Mouse (Mus musculus) embryo, embryonic 11 days (tissue): Measurements from ENCODE around the gene Prkn.
"Not testable (repeated sequence)": the region's sequence is repeated elsewhere in the genome, so short reads cannot be mapped to it uniquely, and the experiment has no call there.

Experiments used
- DNase-seq: peaks from one replicate; pipeline ENCODE4 v3.0.0-alpha.2; 2015

The Prkn gene

DNA sequence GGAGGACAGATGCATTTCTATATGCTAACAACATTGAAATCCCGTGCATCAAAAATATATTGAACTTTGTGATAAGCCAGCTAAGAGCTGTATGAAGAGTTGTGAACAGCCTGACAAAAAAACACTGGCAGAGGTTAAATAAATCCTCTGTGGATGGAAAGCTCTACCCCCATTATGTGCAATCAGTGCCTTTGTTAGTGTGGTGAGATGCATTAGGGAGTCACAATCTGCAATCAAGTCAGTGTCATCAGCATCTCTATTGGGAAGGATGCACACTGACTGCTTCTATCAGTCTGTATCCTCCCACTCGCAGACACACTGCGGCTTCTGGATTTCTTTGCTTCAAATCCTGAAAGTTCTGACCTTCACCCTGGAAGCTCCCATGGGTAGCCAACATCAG is 315.9 kb downstream of the Prkn start:
- DNase-seq, result no peak

DNA sequence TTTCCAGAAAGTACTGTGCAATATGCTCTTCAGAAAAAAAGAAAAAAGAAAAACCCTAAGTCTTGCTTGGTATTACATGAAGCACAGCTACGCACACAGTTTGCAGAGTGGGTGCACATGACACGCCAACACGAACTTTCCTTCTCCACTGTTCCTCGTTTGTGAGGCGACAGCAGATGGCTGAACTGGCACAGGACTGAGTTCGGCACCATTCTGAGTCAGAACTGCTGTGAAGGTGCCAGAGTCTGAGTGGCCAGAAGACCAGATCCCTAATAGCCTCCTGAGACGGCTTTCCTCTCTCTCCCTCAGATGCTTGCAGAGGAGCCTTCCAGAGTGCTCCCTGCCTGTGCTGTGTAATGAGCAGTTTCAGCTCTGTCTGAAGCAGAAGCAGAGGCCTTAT is 317.4 kb downstream of the Prkn start:
- DNase-seq, result no peak

DNA sequence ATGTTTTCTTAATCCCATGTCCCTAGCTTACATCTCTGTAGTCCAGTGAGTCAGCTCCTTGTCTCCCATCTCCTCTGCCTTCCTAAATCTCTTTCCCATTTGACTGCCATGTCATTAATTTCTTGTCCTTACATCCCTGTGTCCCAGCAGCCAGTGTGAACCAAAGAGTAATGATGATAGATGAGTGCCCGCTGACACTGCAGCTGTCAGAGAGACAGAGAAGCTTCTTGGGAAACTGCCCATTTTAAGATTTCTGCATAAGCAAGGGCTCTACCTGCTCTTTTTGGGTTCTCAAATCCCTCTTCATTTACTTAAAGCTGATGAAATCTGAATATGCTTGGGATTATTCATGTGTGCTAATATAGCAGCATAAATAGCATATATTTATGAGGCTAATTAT is 321.3 kb downstream of the Prkn start:
- no peak for DNase-seq

DNA sequence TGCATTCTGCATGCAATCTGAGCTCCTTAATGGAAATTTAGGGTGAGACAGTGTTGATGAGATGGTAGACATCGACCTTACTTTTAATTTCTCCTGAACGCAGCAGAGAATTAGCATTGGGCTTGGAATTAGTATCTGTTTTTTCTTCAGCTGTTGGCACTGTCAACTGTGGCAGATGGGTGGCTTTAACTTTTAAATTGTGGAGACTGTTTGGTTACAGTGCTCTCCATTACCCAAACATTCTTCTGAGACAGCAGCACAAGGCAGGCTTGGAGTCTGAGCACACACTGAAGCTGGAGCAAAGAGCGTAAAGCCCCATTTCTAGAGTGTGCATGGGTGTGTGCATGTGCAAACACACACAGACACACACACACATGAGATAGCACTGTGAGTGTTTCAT is 322.6 kb downstream of the Prkn start:
- no peak for DNase-seq

DNA sequence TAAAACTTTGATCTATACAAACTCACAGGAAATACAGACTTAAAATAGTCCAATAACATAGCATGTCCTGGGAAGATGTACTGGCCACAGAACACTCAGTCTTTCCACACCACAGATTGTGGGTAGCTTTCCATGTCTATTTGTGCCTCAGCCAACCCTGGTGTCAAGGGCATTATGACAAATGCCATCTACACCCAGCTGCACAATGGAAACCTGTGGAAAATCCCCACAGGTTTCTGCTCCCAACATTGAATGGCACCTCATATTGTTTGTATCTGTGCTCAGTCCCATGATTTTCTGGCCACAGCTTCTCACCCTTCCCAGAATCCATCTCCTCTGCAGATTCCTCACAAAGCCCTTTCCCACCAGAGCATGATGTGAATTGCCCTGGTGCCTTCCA is 347.2 kb downstream of the Prkn start:
- no peak for DNase-seq

DNA sequence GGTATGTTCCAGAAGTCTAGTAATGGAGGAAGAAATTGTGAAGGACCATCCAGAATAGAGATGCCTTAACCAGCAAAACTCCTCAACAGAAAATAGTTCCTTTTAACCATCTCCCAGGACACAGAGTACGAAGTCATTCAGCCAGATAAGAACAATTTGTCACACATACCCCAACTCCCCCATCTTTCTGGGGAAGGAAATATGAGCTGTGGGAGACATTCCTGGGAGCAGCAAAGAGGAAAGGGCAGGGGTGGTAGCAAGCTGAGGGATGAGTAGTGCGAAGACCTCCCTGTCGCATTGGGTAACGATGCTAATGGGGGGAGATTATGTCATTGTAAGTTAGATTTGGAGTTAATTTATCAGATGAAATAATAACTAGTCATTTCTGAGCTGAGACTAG is 348.3 kb downstream of the Prkn start:
- no peak for DNase-seq

DNA sequence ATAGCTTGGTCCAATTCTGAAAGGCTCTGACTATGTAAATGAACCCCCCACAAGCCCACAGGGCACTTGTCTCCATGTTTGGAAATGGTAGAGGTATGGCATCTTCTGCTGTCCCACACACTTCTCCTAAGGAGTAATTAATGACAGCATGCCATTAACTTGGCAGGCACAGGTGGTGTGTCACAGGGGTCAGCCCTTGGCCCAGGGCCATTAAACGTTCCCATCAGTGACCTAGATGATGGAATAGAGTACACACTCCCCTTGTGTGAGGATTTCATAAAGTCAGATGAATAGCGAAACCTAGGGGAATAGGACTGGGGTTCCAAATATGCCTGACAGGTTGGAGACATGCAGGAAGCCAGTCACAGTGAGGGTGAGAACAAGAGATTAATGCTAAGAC is 350.1 kb downstream of the Prkn start:
- no peak for DNase-seq

DNA sequence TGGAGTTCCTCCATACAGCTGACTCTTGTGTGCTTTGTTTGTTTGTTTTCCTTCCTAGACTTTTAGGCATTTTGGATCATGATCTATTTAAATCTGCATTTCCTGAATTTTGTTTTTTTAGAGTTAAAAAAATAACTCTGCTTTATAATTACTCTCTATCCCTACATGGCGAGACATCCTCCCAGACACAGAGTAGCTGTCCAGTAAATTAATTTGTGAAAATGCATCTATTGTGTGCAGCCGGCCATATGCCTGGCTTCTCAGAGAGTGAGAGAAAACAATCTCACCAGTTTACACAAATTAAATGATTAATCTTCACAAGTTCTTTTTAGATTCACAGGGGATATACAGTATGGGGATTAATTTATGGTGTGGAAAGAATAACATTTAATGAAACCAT is 357.9 kb downstream of the Prkn start:
- no peak for DNase-seq

DNA sequence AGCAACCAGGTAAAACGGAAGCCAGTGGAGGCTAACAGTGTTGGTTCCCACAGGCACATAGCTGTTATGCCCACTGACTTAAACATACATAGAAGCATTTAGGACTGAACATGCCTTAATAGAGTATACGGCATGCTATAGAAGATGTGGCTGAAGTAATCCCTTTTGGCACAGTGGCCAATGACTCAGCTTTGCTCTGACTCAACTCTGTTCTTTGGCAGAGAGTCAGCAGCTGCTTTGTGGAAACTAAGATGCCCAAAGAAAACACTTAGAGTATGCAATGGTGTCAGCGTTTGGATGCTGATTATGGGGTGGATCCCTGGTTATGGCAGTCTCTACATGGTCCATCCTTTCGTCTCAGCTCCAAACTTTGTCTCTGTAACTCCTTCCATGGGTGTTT is 368.9 kb downstream of the Prkn start:
- not testable (repeated sequence) for DNase-seq

DNA sequence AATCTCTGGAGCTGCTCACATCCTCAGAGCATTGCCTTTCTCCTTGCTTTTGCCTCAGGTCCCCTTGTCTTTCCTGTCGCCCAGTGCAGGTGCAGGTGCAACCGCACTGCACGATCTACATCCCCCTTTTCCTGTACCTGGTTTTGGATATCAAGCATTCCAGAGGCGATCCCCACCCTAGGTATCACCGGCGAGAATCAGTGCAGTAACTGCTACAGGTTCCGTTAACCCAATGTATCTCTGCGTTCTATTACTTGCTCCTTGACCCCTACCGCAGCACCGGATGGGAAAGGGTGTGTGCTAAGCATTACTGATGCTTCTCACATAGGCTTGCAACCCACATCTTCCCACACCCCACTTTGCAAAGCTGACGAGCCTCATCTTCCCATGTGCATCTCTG is 370.8 kb downstream of the Prkn start:
- DNase-seq, result no peak

DNA sequence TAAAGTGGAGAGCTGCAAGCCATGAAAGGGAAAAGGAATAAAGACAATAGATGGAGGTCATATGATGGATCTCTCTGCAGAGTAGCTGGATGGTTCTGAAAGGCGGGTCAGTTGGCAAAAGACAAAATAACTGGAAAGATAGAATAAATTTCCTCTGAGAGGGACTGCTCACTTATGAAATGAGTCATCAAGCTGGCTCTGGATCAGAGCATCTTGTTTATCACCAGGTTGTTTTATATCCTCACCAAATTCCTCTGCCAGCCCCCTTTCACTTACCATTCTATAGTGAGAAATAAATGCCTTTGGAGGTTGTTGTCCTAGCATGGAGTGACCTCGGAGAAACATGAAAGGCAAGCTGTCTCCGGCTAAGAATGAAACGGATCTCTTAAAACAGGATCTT is 371.4 kb downstream of the Prkn start:
- DNase-seq, result no peak

DNA sequence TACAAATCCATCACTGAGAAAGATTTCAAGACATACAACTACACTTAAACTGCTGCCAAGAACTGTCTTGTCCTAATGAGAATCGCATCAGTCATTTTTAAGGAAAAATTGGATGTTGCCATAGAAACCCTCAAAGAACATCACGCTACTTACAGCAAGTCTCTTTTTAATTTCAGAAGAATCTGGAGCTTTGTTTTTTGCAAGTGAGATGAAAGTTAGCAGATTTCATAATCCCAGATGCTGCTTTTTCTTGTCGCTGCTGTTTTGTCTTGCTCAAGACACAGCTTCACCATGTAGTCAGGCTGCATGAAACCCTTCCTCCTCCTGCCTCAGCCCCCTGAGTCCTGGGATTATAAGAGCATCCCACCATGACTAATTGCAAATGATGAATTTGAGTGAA is 373.5 kb downstream of the Prkn start:
- no peak for DNase-seq

DNA sequence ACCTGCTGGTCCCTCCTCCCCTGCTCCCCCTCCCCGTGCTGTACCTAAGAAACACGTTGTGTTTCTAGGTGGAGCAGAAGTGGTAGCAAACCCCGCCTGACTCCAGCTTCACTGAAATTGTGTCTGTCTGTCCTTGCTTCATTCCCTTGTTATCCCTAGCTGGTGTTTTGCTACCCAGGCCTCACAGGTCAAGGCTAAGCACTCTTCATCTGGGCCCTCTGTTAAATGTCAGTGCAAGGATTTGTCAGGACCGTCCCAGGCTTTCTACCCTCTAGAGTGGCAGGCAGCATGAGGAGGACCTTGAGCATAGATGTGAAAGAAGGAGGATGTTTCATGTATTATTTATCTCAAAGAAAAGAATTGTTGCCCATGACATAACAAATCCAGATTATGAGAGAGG is 388.8 kb downstream of the Prkn start:
- DNase-seq, result no peak

DNA sequence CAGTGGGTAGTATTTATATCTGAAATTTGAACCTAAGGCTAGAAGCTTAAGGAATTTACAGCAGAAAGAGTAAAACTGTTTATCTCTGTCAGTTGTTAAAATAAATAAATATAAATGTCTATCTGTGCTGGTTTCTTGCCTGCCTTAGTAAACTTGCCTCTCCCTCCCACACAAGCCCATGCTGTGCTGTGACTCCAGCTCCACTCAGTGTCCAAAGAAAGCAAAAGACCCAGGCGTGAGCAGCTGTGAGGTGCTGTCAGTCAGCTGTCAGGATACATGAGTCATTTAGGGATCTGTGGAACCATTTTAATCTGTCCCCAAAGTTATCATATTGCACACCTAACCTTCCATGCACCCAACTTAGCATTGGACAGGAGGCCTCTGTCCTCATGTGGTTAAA is 389.2 kb downstream of the Prkn start:
- no peak for DNase-seq

DNA sequence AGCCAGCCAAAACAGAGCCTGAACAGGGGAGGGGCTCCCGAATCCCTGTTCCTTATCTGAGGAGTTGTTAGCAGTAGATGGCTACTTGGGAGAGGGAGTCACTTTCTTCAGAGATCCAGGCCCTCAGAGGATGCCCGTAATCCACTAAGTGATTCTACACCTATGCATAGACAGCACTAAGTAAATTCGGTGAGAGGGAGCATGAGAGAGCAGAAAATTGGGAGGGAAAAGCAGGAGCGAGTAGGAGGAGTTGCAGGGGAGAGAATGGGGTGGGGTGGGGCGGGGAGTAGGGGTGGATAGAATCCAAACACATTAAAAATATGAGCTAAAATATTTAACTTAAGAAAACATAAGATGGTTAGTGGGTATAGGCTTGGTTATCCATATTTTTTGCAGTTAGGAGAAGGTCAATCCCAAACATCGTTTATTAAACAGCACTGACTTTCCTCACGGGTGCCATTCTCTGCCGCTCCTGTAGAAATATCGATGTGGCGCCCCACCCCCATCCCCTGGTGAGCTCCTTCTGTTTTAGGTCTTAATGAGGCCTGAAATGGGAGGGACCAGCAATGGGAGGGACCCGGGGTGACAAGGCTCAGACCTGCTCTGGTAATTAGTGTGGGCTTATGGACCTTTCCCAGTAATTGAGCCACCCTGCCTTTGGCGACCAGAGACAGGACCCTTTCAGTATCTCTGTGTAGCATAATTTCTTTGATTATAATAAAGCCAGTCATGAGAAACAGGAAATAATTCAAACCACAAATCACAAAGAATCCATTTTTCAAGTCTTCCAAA is 390.6 kb downstream of the Prkn start:
- peak; percentile 50 for DNase-seq

DNA sequence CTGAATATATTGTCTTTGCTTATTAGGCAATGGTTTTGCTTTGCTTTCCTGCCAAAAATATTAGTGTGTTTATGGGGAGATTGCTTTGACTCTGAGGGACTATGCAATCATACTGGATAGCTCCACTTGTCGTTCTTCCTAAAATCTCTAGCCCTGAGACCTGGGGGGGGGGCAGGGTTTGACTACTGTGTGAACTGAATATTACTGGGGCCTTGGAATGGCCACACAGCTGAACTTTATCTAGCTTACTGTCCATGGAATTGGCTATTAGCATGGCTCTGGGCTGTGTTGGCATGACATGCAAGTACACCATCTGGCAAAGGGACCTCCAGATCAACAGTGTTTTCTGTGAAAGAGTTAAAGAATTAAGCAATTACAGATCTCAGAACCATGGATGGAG is 395.1 kb downstream of the Prkn start:
- DNase-seq, result no peak

DNA sequence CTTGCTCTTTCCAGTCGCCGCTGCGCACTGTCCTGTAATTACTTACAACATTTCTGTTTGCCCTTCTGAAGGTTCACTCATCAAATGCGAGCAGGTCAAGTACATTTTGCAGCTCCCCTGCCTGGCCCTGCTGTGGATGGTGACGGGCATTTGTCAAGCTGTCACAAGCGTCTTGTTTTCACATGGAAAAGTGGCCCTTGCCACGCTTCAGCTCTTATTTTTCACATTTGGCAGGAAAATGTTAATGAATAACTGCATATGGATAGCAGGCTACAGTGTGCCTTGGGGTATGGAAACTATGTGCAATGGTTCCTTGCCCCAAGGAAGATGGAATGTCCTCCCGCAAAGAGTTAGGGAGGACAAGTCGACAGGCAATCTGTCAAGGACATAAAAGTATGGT is 404.9 kb downstream of the Prkn start:
- DNase-seq, result peak; percentile 38

DNA sequence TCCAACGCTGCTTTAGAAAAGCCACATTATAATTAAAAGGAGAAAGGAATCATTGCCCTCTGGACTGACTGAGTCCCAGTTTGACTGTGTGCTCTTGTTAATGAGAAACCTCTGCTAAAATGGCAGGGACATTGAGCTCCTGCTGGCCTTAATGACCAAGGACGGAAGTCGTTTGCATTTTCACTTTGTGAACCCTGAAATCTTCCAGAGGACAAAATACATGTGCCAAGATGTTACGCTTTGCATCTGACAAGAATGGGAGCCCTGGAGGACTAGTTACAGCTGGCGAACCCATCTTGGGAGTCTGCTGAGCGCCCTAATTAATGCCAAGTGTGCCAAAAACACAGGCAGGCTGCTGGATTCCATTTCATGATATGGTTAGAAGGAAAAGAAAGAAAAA is 409.0 kb downstream of the Prkn start:
- peak; percentile 16 for DNase-seq

DNA sequence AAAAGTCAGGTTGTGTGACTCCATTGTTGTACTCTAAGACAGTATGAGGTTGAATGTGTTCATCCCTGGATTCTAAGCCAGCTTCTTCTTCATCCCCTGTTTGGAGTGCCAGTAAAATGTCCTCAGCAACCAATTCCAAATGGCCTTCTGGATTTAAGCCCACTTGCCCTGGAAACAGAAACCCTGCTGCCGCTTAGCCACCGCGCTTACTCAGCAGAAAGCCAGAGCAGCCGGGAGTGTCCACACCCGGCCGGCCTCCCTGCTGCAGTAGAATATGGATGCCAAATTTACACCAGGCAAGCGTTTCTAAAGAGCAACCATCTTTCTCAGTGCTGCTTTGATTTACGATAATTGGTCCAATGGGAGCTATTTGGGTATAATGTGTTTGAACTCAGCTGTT is 420.5 kb downstream of the Prkn start:
- peak; percentile 48 for DNase-seq

DNA sequence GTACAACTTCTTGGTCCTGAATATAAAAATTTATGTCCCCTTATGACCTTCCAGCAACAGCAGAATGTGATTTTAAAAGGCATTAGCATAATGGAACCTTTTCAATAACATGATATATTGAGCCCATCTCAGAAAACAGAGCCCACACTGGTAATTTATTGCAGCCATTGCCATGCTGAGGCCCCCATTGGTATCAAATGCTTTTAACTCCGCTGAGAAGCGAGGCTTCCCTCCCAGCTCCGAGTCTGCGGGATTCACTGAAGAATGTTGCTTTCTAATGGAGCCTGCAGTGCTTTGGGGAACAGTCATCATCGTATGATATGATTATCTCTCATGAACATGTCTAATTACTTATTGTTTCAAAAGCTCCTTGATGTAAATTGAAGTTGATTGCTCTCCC is 421.5 kb downstream of the Prkn start:
- peak; percentile 11 for DNase-seq

DNA sequence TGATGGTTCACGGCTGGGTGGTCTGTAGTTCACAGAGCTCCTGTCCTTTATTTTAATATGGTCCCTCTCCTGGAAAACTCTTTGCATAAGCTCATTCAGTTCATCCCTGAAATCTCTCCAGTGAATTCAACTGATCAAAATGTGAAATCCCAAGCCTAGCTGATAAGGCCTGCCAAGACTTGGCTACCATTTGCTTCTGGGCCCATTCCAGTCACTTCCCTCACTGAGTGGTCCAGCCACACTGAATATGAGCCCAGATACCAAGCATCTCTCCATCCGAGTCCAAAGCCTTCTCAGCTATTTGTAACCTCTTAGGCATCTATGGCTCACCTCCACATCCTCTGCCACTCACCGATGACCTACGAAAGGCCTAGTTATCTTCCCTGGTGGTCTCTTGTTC is 427.8 kb downstream of the Prkn start:
- DNase-seq, result no peak

DNA sequence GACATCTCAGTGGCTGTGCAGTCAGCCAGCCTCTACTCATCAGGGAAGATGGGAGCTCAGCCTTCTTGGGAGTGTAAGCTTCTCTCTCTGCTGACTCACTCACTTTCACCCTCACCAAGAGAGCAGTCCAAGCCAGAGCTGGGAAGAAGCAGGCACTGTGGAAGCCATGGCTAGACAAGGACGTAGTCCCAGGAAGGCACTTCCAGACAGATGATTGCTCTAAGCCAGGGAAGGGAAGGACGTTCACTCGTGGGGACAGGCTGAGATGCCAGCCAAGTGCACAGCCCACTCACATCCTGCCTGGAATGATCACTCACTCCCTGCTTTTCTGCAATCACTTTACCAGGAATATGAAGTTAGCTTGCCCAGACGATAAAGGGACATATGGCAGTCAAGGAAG is 430.0 kb downstream of the Prkn start:
- DNase-seq, result no peak

DNA sequence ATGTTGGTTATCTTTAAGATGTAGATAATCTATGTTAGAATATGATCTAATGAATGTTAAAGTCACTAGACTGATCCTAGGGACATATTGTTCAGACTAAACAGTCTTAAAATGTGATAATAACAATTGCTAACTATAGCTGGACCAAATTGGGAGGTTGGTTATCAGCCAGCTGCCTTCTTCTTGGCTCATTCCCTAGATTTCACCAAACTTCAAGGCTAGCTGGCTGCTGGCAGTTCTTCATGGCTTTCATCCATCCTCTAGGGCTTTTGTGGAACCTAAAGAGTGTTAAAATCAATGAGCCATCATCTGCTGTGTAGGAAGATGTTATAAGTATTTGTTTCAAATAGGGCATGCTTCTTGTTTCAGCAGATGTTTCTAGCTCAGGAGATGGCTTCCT is 431.7 kb downstream of the Prkn start:
- DNase-seq, result no peak

DNA sequence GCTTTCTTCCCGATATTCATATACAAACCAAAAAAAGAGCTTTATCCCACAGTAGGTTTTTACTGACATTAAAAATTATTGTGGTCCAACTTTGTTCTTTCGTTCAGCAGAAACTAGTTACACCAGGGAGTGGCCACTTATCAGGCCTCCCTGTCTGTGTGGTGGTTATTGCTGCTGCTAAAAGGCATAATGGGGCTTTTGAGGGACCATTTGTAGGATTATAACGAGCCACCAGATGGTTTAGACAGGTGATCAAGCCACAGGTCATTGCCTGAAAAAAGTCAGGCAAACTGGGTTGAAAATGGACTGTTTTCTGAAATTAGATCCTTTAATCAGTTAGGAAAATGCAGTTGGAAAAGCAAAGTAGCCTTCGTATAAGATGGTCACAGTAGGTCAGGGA is 444.1 kb downstream of the Prkn start:
- no peak for DNase-seq

DNA sequence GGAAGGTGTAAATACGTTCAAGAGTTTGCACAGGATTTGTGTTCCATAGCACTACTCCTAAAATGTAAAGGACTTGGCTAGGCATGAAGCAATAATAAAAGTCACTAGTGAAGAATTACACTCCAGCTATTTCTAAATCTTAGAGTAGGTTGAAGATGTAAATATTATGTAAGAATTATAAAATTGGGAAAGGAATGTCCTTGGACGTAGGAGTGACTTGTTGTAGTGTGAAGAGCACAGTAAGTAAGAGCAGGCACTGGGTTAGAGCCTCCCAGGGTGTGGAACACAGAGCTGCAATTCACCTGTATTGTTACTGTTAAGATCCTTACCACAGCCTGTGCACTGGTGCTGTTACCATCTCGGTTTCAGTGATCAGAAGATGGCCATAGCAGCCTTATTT is 450.0 kb downstream of the Prkn start:
- DNase-seq, result no peak

DNA sequence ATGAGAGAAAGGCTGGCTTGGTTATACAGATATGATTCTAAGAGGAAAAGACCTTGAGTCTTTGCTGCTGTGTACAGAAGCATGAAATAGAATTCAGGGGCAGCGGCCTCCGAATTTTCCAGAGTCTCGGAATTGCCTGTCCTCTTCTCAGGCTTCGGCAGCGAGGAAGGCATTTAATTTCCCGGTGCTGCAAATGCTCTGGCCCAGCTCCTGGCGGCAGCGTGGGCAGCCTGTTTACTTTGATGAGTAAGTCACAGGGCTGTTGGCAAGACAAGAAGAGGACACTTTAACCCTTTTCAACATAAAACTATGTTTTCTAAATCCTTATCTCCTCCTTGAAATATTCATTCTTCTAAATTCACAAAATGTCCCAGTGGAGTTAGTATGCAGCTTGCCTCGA is 462.9 kb downstream of the Prkn start:
- DNase-seq, result no peak
